Mouse (Mus musculus): ENCODE data around the gene Gm11564.
"Not testable (repeated sequence)": the region's sequence is repeated elsewhere in the genome, so short reads cannot be mapped to it uniquely, and the experiment has no call there.

DNA sequence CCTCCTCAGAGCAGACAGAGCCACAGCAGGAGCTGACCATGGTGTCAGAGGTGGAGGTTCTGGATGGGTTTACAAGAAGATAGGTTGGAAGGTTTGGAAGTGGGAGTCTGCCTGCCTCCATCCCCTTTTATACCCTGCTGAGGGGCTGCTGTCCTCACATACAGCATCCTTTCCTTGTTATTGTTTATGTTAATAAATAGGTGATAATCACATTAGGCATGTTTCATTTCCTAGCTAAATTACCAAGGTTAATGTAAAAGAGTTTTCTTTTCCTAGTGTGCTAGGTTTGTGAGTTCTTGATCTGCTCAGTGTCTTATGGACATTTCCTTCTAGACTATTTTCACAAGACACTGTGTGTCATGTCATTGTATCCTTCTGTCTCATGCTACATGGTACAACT lies 5.7 kb downstream of the Gm11564 start, which contains the start of gene Krtap4-13:
- TF ChIP-seq POLR2A (IDR thresholded peaks at IDR 0.05; ENCODE audit: borderline replicate concordance, low read depth, low read length); CTCF (IDR thresholded peaks at IDR 0.05; ENCODE audit: low read depth, low read length): not testable (repeated sequence)

Measured in bone marrow macrophage, adult 2 months (primary cell).